Mouse (Mus musculus) granulocyte monocyte progenitor cell, adult 5-6 weeks (primary cell): ENCODE data around the gene Osgin1. TPM values are rescaled to one million over a fixed set of nuclear protein-coding genes. Genes with fewer than 3 reads are reported as not detected.

Experiments used
- ATAC-seq: replicated peaks from 2 replicates; pipeline ENCODE4 v1.8.0; 2016; ENCODE audit warnings: mild to moderate bottlenecking, moderate TSS enrichment, inconsistent platforms; ENCODE audit not compliant: poor library complexity, severe bottlenecking
- total RNA-seq, 2 experiments: library from RNA; stranded (forward) in 1 of 2; stranded (reverse) in 1 of 2; fragments of 200-712, 200-1000 nt in 1 of 2; fragments of >200 nt in 1 of 2; fragmentation: Nextera tagmentation in 1 of 2; gene quantifications; 2 replicates each; pipeline ENCODE4 v1.2.3; 2014 to 2017

Gene Osgin1
- total RNA-seq, 2 experiments from 2014 or later = 0.93 to 4.3 TPM

DNA sequence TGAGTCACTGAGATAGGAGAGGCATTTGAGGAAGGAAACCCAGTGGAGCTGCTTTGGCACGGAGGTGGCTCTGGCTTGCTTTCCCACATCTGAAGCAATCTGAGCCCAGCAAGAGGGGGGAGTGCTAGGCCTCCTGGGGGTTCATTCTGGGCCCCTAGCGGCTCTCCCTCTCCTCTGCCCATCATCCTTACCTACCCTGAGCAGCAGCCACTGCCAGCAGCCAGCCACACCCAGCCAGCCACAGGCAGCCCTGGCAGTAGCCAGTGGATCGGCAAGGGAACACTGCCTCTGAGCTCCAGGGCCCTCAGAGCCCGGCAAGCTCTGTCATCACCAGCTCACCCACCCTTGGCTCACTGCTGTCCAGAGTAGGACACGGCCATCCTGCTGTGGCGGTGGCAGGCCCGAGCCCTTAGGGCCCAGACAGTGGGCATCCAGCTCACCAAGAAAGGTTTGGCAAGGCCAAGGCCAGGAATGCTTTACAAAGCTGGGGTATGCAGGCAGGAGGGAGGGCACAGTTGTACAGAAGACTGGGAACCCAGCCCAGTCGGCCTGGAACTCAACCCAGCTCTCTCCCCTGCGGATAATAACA, 11.7 kb upstream of the Osgin1 start:
- ATAC-seq = peak; percentile 42

DNA sequence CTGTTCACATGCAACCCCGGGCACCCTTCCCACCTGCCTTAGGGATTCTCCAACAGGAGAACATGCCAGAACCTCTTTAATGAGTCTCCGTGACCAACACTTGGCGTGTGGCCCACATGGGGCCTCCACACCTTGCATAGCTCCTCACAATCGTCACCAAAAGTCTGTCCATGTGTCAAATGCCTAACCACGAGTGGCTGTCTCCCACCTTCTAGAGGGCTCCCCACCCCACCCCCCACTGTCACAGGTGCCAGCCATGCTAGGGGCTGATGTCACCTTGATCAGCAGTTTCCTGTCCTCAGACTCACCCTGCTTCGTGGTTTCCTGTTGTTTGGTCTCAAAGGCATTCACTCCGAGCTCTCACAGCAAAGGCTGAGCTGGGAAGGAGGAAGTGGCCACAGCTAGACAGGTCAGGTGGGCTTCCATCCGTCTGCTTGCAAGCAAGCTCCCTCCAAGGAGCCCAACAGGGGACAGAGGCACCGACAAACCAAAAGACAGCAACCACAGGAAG, 10.2 kb upstream of the Osgin1 start:
- peak; percentile 56 for ATAC-seq

DNA sequence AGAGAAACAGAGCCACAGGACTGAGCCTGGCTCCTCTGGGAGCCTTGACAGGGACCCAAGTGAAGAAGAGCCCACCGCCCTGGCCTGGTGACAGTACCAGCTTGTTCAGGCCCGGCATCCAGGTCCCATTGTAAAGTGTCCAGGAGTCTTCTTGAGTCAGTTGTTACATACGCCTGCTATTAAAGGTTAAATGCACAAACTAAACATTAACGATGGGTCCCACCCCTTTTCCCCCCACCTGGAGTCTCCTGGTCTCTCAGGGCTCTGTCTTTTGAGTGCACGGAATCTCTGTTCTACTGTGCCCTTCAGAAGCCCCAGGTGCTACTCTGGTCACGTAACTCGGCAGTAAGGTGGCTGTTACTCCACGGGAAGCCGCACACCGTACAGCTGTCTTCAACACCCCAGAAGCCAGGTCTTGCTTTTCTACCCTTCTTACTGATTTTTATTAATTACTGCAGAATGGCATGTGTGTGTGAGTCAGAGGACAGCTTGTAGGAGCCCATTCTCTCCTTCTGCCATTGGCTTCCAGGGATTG, 9.7 kb upstream of the Osgin1 start:
- no peak for ATAC-seq

DNA sequence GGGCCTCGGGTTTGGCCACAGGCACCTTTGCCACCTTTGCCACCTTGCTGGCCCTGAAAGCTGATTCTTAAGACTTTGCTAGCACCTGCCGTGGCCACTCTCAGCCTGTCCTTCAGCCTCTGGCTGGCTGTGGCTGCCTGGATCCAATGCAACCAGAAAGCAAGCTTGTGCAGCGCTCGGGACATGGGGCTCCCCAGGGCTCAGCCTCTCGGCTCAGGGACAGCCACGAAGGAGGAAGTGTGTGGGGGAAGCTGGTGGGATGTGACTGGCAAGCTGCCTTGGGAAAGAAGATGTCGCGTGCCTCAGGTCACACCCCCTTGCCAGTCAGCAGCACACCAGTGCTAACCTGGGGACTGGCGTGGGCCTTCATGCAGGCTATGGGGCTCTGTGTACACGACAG, 9.2 kb upstream of the Osgin1 start:
- peak; percentile 49 for ATAC-seq

DNA sequence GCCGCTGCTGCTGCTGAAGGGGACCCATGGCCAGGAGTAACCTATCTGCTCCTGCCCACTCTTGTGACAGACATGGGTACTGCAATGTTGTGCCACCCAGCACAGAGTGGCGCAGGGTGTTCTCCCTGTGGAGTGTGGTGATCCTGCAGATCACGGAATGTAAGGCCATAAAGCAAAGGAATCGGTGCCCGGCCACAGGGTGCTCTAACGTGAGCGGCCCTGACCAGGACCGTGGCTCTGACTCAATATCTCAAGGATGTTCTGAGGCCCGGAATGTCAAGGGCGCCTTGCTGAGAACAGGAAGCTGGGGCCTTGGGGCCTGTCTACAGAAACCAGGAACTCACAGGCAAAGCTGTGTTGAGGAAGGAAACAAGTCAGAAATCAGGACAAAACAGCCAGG, 8.4 kb upstream of the Osgin1 start:
- peak; percentile 41 for ATAC-seq

DNA sequence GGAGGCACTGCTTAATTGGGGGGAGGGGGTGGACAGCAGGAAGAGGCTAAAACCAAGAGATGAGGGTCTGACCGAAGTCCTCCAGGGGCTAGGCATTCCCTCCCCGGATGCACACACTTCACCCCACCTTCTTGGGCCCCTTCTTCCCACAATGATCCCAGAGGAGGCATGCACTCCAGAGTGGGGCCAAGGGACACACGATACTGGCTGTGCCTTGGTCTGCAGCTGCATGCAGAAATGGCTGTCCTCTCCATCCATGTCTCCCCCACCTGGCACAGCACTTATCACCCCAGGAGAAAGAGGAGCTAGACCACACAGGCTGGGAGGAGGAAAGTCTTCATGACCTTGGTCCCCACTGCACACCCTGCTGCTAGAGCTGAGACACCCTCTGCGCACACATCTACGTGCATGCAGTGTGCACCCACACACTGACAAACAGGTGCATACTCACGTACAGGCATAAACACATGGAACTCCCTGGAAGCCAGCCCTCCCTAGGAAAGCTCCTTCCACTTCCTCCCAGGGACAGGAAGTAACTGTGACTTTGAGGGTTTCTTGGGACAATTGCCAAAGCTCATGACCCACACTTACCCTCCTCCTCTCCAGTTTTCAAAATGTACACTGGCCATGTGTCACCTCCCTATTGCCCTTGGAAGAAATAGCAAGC, 7.7 kb upstream of the Osgin1 start:
- ATAC-seq = peak; percentile 3; the same call in 1 of the 2 replicates

DNA sequence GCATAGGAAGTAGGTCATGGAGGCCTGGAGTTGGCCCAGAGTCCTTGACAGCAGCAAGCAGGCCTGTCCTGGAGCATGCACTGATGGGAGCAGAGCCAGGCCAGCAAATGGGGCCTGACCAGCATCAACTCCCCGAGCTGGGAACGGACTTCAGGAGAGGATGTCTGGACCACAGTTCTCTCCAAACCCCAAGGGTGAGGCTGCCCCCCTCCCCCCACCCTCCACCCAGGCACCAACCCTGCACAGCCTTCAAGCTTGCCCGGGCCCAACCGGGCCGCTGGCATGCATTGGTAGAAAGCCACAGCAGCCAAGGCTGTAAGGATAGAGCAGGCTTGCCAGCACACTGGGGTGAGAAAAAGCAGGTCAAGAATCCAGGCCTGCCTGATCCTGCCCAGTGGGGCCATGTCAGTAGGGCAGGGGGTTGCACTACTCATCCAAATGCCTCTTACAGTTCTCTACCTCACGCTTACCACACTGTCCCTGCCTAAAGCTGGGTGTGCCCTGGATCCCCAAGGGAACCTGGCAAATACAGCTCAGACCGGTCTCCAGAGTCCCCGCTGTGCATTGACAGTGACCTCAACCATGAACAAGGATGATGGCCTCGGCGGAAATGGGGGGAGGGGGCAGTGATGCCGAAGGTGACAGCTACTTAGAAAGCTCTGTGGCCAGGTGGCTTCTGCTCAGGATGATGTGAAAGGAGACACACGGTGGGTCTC, 6.1 kb upstream of the Osgin1 start:
- ATAC-seq = no peak

DNA sequence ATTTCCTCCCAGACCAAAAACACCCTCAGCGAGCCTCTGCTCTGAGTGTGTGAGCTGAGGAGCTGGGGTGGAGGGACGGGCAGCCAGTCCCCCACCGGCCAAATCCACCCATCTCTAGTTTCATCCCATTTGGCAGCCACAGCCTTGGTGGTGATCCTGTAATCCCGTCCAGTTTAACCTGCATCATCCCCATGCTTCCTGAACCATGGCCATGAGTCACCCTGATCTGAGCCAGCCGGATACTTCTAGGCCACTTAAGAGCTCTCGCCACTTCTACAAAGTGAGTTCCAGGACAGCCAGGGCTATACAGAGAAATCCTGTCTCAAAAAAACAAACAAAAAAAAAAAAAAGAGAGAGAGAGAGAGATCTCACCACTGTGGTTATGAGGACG, 5.6 kb upstream of the Osgin1 start:
- no peak for ATAC-seq

DNA sequence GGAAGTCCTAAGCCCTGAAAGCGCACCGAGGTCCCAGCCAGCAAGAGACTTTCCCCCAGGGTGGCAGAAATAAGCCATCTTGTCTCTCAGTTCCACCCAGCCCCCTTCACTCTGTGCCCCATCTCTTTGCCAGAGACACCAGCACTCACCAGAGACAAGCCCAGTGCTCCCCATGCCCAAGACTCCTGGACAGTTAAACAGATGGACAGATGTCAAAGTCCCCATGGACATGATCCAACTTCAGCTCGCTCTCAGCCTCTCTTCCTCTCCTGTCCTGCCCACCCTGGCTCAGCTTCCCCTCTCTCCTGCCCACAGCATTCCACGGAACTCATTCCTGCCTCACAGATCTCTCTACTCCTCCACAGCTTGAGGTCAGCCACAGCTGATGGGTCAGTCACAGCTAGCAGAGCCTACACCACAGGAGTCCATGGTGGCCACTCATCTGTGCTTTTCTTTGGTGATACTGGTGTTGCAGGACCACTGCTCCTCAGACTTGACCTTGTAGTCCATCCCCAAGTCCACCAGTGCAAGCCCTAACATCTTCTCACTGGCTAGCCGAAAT, 5.1 kb upstream of the Osgin1 start:
- ATAC-seq = no peak

DNA sequence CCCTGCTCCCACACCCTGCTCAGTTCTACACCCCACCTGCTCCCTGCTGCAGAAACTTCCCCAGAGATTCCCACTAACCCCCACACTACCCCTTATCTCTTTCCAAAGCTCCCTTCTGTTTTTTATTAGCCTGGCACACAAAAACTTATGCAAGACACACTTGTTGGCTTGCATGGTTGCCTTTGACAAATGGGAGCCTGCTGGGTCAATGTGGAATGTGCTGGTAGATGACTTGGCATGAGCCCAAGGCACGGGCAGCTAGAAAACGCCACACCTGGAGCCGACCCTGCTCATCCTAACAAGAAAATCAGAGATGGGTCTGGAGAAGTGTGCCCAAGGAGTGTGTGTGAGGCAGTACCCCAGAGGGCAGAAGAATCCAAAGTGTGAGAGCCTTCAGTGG, 4.4 kb upstream of the Osgin1 start:
- no peak for ATAC-seq

- no peak for ATAC-seq
Observed at GRCm38 (mm10) chr8:119430250-119430649, 3.7 kb upstream of the Osgin1 start.

- no peak for ATAC-seq
Observed at GRCm38 (mm10) chr8:119430690-119431089, 3.2 kb upstream of the Osgin1 start.

- ATAC-seq = no peak
Observed at GRCm38 (mm10) chr8:119432372-119432771, 1.6 kb upstream of the Osgin1 start.

DNA sequence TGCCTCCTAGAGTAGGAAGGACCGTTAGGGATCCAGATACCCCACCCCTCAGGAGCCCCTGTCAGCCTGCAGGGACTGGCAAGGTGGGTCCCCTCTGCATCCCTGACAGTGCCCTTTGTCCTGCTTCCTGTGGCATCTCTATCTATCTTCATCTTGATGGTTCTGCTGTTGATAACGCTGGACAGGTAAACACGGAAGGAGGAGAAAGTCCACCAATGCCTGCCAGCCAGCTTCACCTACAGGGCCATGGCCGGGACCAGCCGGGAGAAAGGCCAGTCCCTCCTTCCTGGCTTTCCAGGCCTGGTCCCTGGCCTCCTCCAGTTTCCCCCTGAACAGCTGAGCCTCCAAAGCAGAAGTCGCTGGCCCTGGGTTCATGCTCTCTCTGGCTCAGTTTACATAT, 645 bp downstream of the Osgin1 start:
- no peak for ATAC-seq

GRCm38 (mm10) chr8:119435527-119435926, 1.6 kb downstream of the Osgin1 start:
- ATAC-seq = no peak

DNA sequence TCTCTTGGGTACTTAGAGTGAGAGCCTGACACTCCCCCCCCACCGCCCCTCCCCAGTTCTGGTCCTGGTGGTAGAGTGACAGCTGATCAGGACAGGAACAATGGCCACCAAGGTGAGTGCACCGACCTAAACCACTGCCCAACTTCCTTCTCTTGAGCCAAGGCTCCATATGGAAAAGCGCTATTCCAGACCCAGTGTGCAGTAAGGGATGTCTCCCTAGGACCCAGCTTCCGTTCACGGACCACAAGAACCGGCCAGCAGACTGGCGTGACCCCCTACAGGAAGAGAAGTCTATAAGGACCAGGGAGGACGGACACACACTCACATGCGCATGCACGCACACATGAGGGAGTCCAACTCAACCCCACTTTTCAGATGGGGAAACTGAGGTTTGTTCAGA, 2.4 kb downstream of the Osgin1 start:
- no peak for ATAC-seq

DNA sequence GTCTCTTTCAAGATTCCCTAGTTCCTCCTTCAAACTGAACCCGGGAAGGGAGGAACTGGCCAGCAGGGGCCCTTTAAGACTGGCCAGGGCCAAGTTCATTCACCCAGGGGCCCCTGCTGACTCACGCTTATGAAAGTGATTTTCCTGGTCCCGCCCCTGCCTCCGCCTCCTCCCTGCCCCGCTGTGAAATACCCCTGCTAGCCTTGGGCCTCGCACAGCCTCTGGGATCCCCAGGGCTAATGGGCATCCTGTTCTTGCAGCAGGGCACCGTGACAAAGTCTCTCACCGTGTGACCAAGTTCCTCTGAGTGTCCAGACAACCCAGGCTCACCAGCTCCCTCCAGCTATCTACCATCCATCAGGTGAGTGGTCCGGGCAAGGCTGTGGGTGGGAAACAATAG, 3.0 kb downstream of the Osgin1 start:
- peak; percentile 80 for ATAC-seq

- no peak for ATAC-seq
Observed at GRCm38 (mm10) chr8:119437506-119437905, 3.6 kb downstream of the Osgin1 start.

GRCm38 (mm10) chr8:119438876-119439275, 5.0 kb downstream of the Osgin1 start:
- ATAC-seq = no peak

DNA sequence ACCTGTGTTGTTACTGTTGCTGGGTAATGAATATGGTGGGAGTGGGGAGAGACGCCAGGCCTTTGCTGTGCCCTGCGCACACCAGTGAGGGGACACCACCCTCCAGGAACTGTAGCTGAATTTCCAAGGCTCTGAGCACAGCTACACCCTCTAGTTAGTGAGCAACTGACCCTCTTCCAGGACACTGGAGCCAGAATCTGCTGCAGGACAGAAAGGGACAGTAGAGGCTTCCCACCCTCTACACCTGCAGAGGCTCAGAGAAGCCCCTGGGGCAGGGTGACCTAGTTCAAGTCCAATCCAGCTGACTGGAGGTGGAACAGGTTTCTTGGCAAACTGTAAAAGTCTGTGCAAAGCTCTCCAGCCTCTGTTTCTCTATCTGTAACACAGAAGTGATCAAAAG, 5.5 kb downstream of the Osgin1 start:
- ATAC-seq = no peak

GRCm38 (mm10) chr8:119439893-119440249, 5.9 kb downstream of the Osgin1 start:
- no peak for ATAC-seq
